Mouse (Mus musculus) bone marrow macrophage, adult 2 months (primary cell): ENCODE data around the gene Safb.

Experiments used
- CTCF ChIP-seq: IDR thresholded peaks from 2 replicates; pipeline ENCODE4 v1.5.1; 2012; ENCODE audit warnings: low read depth, mild to moderate bottlenecking, low read length, moderate library complexity
- POLR2A ChIP-seq: IDR thresholded peaks from 2 replicates; pipeline ENCODE4 v1.6.1; 2012; ENCODE audit warnings: mild to moderate bottlenecking, low read depth, low read length, borderline replicate concordance

- TF ChIP-seq POLR2A: no peak
- TF ChIP-seq CTCF: no peak
These were observed 12.5 kb upstream of the Safb start for GRCm38 (mm10) chr17:56572154-56572553.
